9 mouse cellular contexts compared by ENCODE assay signal in genomic region chr3:27466297-27466901, GRCm38 (mm10).
DNase-seq lines count a peak whose midpoint lies in the region; ATAC-seq and TF ChIP-seq lines count a peak whose summit lies in the region.
"Had no signal": no experiment of that assay in that cellular context is flagged by ENCODE, and none has a peak within 500 bp of the region (broad histone marks: within the 10 kb centered on the region; RNA-seq: fewer than 3 reads in every experiment).

No protein-coding gene starts in this region.

- no peaks in the 10 kb centered on the region for H3K27me3 ChIP-seq in kidney, embryonic 15.5 days
- H3K27me3 ChIP-seq in MEL (ENCODE audit: control insufficient read depth in 1 of 2, insufficient read depth in 2 of 2, low read length in 2 of 2): no peaks in the 10 kb centered on the region
- no peaks in the 10 kb centered on the region for H3K27me3 ChIP-seq in lung, embryonic 14.5 days (ENCODE audit: insufficient read depth, low read length)
- H3K27me3 ChIP-seq: midbrain, embryonic 12.5 days had no signal

- WGBS in kidney, embryonic 15.5 days: 79% methylated on average over 7 of the region's 7 CpGs
- 76% methylated on average over 7 of the region's 7 CpGs for WGBS in lung, embryonic 14.5 days

- peak; percentile 27 for DNase-seq in kidney, adult 11 months
- peak; percentile 35 for DNase-seq in MEL (ENCODE audit: low read depth, low spot score)
- peak; percentile 63 for DNase-seq in embryo, embryonic 10 days (ENCODE audit: low spot score)
- DNase-seq in hindlimb bud, embryonic 11.5 days (ENCODE audit: extremely low spot score, low read depth, low spot score): peak; percentile 35
- peak; percentile 87 for DNase-seq in lung, embryonic 14.5 days
- peak; percentile 58 for DNase-seq in thymus, postnatal 25 days
- DNase-seq in testis, postnatal 10 days (ENCODE audit: low spot score): no peak

- TF ChIP-seq CTCF in MEL (IDR thresholded peaks at IDR 0.05 in 2 of 3, conservative IDR thresholded peaks at IDR 0.05 in 1 of 3; ENCODE audit: control insufficient read depth in 1 of 3, insufficient read depth in 1 of 3, low read depth in 2 of 3, low read length in 3 of 3, poor library complexity in 1 of 3, severe bottlenecking in 1 of 3): peak in 2 of 3 experiments; percentile 62 to 64; a peak in 4 of 6 replicates
- peak; percentile 74 for TF ChIP-seq CTCF in lung, embryonic 14.5 days (IDR thresholded peaks at IDR 0.05; ENCODE audit: low read depth)

- TF ChIP-seq EP300 in MEL (IDR thresholded peaks at IDR 0.05; ENCODE audit: low read depth in 1 of 2, low read length in 2 of 2): no peak

- H3K9me3 ChIP-seq in kidney, embryonic 15.5 days (replicated peaks): no peaks in the 10 kb centered on the region
- H3K9me3 ChIP-seq in MEL (replicated peaks; ENCODE audit: insufficient read depth, low read length): no peaks in the 10 kb centered on the region
- H3K9me3 ChIP-seq in lung, embryonic 14.5 days (ENCODE audit: low read depth, low read length): no peaks in the 10 kb centered on the region
- H3K9me3 ChIP-seq: midbrain, embryonic 12.5 days had no signal

- TF ChIP-seq POLR2A in MEL (IDR thresholded peaks at IDR 0.05; ENCODE audit: control insufficient read depth in 1 of 2, insufficient read depth in 1 of 2, low read depth in 1 of 2, low read length in 2 of 2, poor library complexity in 1 of 2): no peak

- no peaks in the 10 kb centered on the region for H3K79me2 ChIP-seq in MEL (ENCODE audit: control insufficient read depth, insufficient read depth, low read length, poor library complexity)

- H3K4me1 ChIP-seq in kidney, embryonic 15.5 days: no peaks in the 10 kb centered on the region
- H3K4me1 ChIP-seq in MEL (ENCODE audit: control insufficient read depth in 1 of 2, insufficient read depth in 2 of 2, low read length in 2 of 2): no peaks in the 10 kb centered on the region
- H3K4me1 ChIP-seq in lung, embryonic 14.5 days (ENCODE audit: insufficient read depth): no peaks in the 10 kb centered on the region
- H3K4me1 ChIP-seq: midbrain, embryonic 12.5 days had no signal

- peaks cover 79% of the 10 kb centered on the region for H3K36me3 ChIP-seq in kidney, embryonic 15.5 days
- H3K36me3 ChIP-seq in MEL (ENCODE audit: control insufficient read depth in 1 of 2, insufficient read depth in 2 of 2, low read length in 2 of 2): no peaks in the 10 kb centered on the region
- H3K36me3 ChIP-seq in lung, embryonic 14.5 days (ENCODE audit: insufficient read depth): peaks cover 78% of the 10 kb centered on the region

- no peak overlapping the region for H3K4me2 ChIP-seq in kidney, embryonic 15.5 days
- H3K4me2 ChIP-seq in lung, embryonic 14.5 days: no peak overlapping the region
- H3K4me2 ChIP-seq: midbrain, embryonic 12.5 days had no signal

- no peak for ATAC-seq in kidney, embryonic 15.5 days (replicated peaks; ENCODE audit: low FRiP score)
- no peak for ATAC-seq in lung, embryonic 14.5 days (ENCODE audit: insufficient read depth)

- no peak overlapping the region for H3K9ac ChIP-seq in kidney, embryonic 15.5 days
- no peak overlapping the region for H3K9ac ChIP-seq in MEL (ENCODE audit: control insufficient read depth, low read depth, low read length, poor library complexity, severe bottlenecking)
- H3K9ac ChIP-seq in lung, embryonic 14.5 days: no peak overlapping the region
- H3K9ac ChIP-seq: midbrain, embryonic 12.5 days had no signal

- H3K4me3 ChIP-seq in kidney, embryonic 15.5 days (replicated peaks): no peak overlapping the region
- H3K4me3 ChIP-seq in MEL (ENCODE audit: control insufficient read depth in 1 of 2, insufficient read depth in 1 of 2, low read depth in 2 of 2, low read length in 2 of 2): no peak overlapping the region
- no peak overlapping the region for H3K4me3 ChIP-seq in lung, embryonic 14.5 days (ENCODE audit: low read depth, low read length)
- H3K4me3 ChIP-seq: midbrain, embryonic 12.5 days had no signal

- peak; percentile 73 for TF ChIP-seq RAD21 in MEL (IDR thresholded peaks at IDR 0.05; ENCODE audit: low read depth, low read length)

- H3K27ac ChIP-seq in kidney, embryonic 15.5 days: no peak overlapping the region
- no peak overlapping the region for H3K27ac ChIP-seq in MEL (ENCODE audit: control insufficient read depth, low read depth, low read length)
- H3K27ac ChIP-seq in lung, embryonic 14.5 days (ENCODE audit: low read depth): peak overlapping the region; percentile 12; the same call in 1 of the 2 replicates
- H3K27ac ChIP-seq: midbrain, embryonic 12.5 days had no signal

TF ChIP-seq in MEL, 35 proteins besides CTCF, POLR2A, EP300 and RAD21:
- TF ChIP-seq MAX (IDR thresholded peaks at IDR 0.05; ENCODE audit: low read length): no peak
- TF ChIP-seq ZC3H11A (IDR thresholded peaks at IDR 0.05; ENCODE audit: low read depth, low read length): 0 out of 2 replicates have a peak, but pooled peaks have one; percentile 29
- TF ChIP-seq SMC3 (IDR thresholded peaks at IDR 0.05; ENCODE audit: low read depth, low read length): peak; percentile 51
